Mouse (Mus musculus) megakaryocyte, embryonic 14.5 days (primary cell): ENCODE measurements at regions not wholly inside any gene's neighbourhood (a gene's known extent, or its start where the extent isn't known, plus 50 kb on each side); places are given as distances from the start of the nearest gene placed in this dataset.

Experiments used
- FLI1 ChIP-seq: IDR thresholded peaks from 2 replicates; pipeline ENCODE4 v1.6.1; 2012; ENCODE audit warnings: low read length, inconsistent platforms, mixed read lengths
- GATA1 ChIP-seq: IDR thresholded peaks from 3 replicates; pipeline ENCODE4 v1.6.1; 2012; ENCODE audit warnings: mixed read lengths, low read length, inconsistent platforms, borderline replicate concordance

DNA sequence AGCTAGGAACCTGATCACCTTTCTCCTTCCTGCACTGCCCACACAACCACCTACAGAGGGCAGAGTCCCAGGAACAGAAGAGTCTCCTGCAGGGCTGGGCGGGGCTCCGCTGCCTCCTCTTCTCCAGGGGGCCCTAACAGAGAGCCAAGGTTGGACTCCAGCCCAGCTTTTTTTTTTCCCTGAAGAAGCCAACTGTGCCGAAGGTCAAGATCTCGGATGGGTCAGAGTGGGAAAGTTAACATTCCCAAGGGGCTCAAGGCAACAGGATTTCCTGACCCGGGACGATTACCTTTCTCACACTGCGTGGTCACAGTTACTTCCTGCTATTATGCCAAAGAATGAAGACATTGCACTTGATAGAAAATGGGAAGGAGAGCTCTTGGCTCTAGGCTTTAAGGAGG, 156.2 kb upstream of the Gli2 start:
- no peak for TF ChIP-seq GATA1
- TF ChIP-seq FLI1, result no peak
